In the genomic region with DNA sequence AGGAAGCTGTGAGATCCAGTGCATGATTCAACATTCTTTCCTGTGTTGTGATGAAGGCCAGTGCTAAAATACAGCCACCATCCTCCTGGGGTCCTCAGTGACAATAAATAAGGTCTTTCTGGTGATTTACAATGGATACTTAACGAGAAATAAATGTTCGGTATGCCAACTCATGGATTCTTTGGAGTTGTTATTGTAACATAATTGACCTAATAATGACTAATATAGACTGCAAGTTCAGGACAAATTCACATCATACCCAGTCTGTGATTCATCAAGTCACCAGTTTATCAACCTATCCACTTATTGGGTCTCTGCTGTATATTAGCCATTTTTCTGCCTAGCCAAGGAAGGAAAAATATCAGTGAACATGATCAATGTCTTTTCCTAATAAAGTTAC, we compare ENCODE assay signal across 33 mouse cellular contexts.
"Had no signal": no experiment of that assay in that cellular context is flagged by ENCODE, and none has a peak within 500 bp of the region (broad histone marks: within the 10 kb centered on the region; RNA-seq: fewer than 3 reads in every experiment).

No protein-coding gene starts in this region.

- H3K27ac ChIP-seq: heart, embryonic 13.5 days; heart, embryonic 15.5 days; hindbrain, embryonic 10.5 days; hindbrain, embryonic 12.5 days; hindbrain, embryonic 13.5 days; hindbrain, embryonic 14.5 days; hindbrain, embryonic 15.5 days; hindbrain, postnatal 0 days; intestine, embryonic 15.5 days; kidney, embryonic 15.5 days; kidney, postnatal 0 days; layer of hippocampus, adult 2 months; left cerebral cortex, adult 2 months had no signal

- H3K27me3 ChIP-seq: heart, embryonic 13.5 days; heart, embryonic 15.5 days; hindbrain, embryonic 12.5 days; hindbrain, embryonic 13.5 days; hindbrain, embryonic 15.5 days; intestine, embryonic 15.5 days; kidney, embryonic 15.5 days had no signal

- ATAC-seq: hindbrain, embryonic 16.5 days; hindbrain, postnatal 0 days; inflammation-experienced regulatory T-cells, adult 6 months; intestine, embryonic 15.5 days; intestine, embryonic 16.5 days; intestine, postnatal 0 days had no signal

- DNase-seq: heart, postnatal 10 days; heart, postnatal 14 days; heart, postnatal 36 days; heart, postnatal 4 days; kidney, adult 11 months; kidney, adult 18-20 months; kidney, adult 2 months; kidney, adult 8-10 months; kidney, adult 9 months; kidney, postnatal 10 days; kidney, postnatal 14 days; kidney, postnatal 25 days; kidney, postnatal 36 days; kidney, postnatal 4 days; layer of hippocampus, adult 9-11 months; layer of hippocampus, postnatal 36 days had no signal

- H3K4me3 ChIP-seq: heart, embryonic 13.5 days; heart, embryonic 15.5 days; hindbrain, embryonic 10.5 days; hindbrain, embryonic 12.5 days; hindbrain, embryonic 13.5 days; hindbrain, embryonic 15.5 days; intestine, embryonic 15.5 days; kidney, embryonic 15.5 days; layer of hippocampus, adult 2 months; left cerebral cortex, adult 2 months had no signal

- H3K4me1 ChIP-seq: heart, embryonic 13.5 days; heart, embryonic 15.5 days; hindbrain, embryonic 10.5 days; hindbrain, embryonic 12.5 days; hindbrain, embryonic 13.5 days; hindbrain, embryonic 15.5 days; intestine, embryonic 15.5 days; kidney, embryonic 15.5 days had no signal
